Mouse (Mus musculus) heart, adult 2 months (tissue): ENCODE results near the gene D430019H16Rik. TPM values are rescaled to one million over a fixed set of nuclear protein-coding genes. Genes with fewer than 3 reads are reported as not detected.
A peak's percentile ranks its signal among the peaks of the same experiment; 100 is the strongest.

ENCODE experiments used
- DNase-seq, 2 experiments: peaks; one replicate each; pipeline ENCODE4 v3.0.0; 2021
- H3K27ac ChIP-seq: fragments of 200-600 bp; 2 replicates; pipeline ENCODE4 v1.8.1; 2022
- H3K27me3 ChIP-seq: fragments of 200-500 bp; 2 replicates; pipeline ENCODE4 v1.6.1; 2012; ENCODE audit warnings: mild to moderate bottlenecking, low read length, inconsistent platforms, mixed read lengths; ENCODE audit not compliant: control insufficient read depth, insufficient read depth
- H3K36me3 ChIP-seq: fragments of 200-500 bp; 2 replicates; pipeline ENCODE4 v1.6.1; 2012; ENCODE audit warnings: low read length, inconsistent platforms; ENCODE audit not compliant: control insufficient read depth, insufficient read depth
- H3K4me1 ChIP-seq: fragments of 200-500 bp; 2 replicates; pipeline ENCODE4 v1.6.1; 2011; ENCODE audit warnings: low read length; ENCODE audit not compliant: control insufficient read depth, insufficient read depth
- H3K4me3 ChIP-seq: fragments of 200-600 bp; 2 replicates; pipeline ENCODE4 v1.8.1; 2022
- H3K79me2 ChIP-seq: fragments of 200-500 bp; replicated peaks from 2 replicates; pipeline ENCODE4 v1.6.1; 2012; ENCODE audit warnings: mild to moderate bottlenecking, inconsistent platforms, low read length, moderate library complexity, mixed read lengths; ENCODE audit not compliant: control insufficient read depth, insufficient read depth
- H3K9ac ChIP-seq: fragments of 200-500 bp; 2 replicates; pipeline ENCODE4 v1.6.1; 2012; ENCODE audit warnings: low read depth, mild to moderate bottlenecking, control low read depth, inconsistent platforms, low read length, mixed read lengths
- CTCF ChIP-seq: fragments of 200-600 bp; IDR thresholded peaks from 2 replicates; pipeline ENCODE4 v1.8.1; 2022; ENCODE audit warnings: antibody characterized with exemption, mild to moderate bottlenecking, moderate library complexity
- EP300 ChIP-seq: fragments of 200-500 bp; IDR thresholded peaks from 2 replicates; pipeline ENCODE4 v1.6.1; 2011; ENCODE audit warnings: low read depth, low read length, control low read depth; ENCODE audit not compliant: insufficient read depth
- POLR2A ChIP-seq: fragments of 200-500 bp; IDR thresholded peaks from 2 replicates; pipeline ENCODE4 v1.6.1; 2011; ENCODE audit warnings: mild to moderate bottlenecking, low read depth, low read length, control low read depth; ENCODE audit not compliant: insufficient read depth
- WGBS: fragments of 180-500 bp; shearing (Covaris S2); methylation state at CpG from one replicate; pipeline ENCODE4 v1.1.7; 2018; 5-methylcytosine and 5-hydroxymethylcytosine counted together
- intact Hi-C: fragments of 180-260 bp; cut with DNase I; formaldehyde crosslinking; loops from one replicate; pipeline ENCODE4 v1.15.1; 2025
- polyA plus RNA-seq: library from polyadenylated mRNA; depleted of rRNA; stranded (reverse); fragments of >200 nt; gene quantifications from 2 replicates; pipeline ENCODE4 v1.2.3, GENCODE M21; 2012
- total RNA-seq, 2 experiments: library from RNA; stranded (reverse); gene quantifications; 2 replicates each; pipeline ENCODE4 v1.2.3; 2021

D430019H16Rik gene
- total and polyA plus RNA-seq, 3 experiments, result 0.14 to 1.0 (median 0.16) TPM

- no peak overlapping the region for H3K27ac ChIP-seq
- intact Hi-C loops, result no loop called here
- H3K79me2 ChIP-seq, result no peaks in the 10 kb centered on the region
- no peaks in the 10 kb centered on the region for H3K27me3 ChIP-seq
- 54% methylated on average over 4 of the region's 4 CpGs for WGBS
- no peaks in the 10 kb centered on the region for H3K4me1 ChIP-seq
- DNase-seq, result no peak
- no peaks in the 10 kb centered on the region for H3K36me3 ChIP-seq
- H3K4me3 ChIP-seq, result no peak overlapping the region
- no peak overlapping the region for H3K9ac ChIP-seq
- no peak for TF ChIP-seq EP300
- TF ChIP-seq POLR2A, result no peak
- TF ChIP-seq CTCF, result no peak
These were observed 4.4 kb upstream of the D430019H16Rik start for GRCm38 (mm10) chr12:105449239-105449638.

GRCm38 (mm10) chr12:105454258-105455062, 804 bp downstream of the D430019H16Rik start:
- H3K9ac ChIP-seq, result no peak overlapping the region
- TF ChIP-seq CTCF, result no peak
- TF ChIP-seq EP300, result no peak
- TF ChIP-seq POLR2A, result no peak
- intact Hi-C loops, result no loop called here
- H3K79me2 ChIP-seq, result no peaks in the 10 kb centered on the region
- no peaks in the 10 kb centered on the region for H3K27me3 ChIP-seq
- H3K36me3 ChIP-seq, result no peaks in the 10 kb centered on the region
- H3K4me3 ChIP-seq, result peak overlapping the region; percentile 24; the same call in 1 of the 2 replicates
- no peak overlapping the region for H3K27ac ChIP-seq
- H3K4me1 ChIP-seq, result no peaks in the 10 kb centered on the region
- DNase-seq, result no peak
- WGBS, result 10% methylated on average over 21 of the region's 21 CpGs

- DNase-seq, result no peak
- WGBS, result 15% methylated on average over 4 of the region's 4 CpGs
- no peaks in the 10 kb centered on the region for H3K4me1 ChIP-seq
- H3K9ac ChIP-seq, result no peak overlapping the region
- intact Hi-C loops, result no loop called here
- no peak overlapping the region for H3K4me3 ChIP-seq
- no peaks in the 10 kb centered on the region for H3K27me3 ChIP-seq
- no peaks in the 10 kb centered on the region for H3K79me2 ChIP-seq
- no peak overlapping the region for H3K27ac ChIP-seq
- H3K36me3 ChIP-seq, result no peaks in the 10 kb centered on the region
- TF ChIP-seq POLR2A (no peak), EP300 (no peak), CTCF (no peak)
These were observed 1.5 kb downstream of the D430019H16Rik start for GRCm38 (mm10) chr12:105455063-105455559.

GRCm38 (mm10) chr12:105458791-105459190, 5.1 kb downstream of the D430019H16Rik start:
- Histone ChIP-seq H3K79me2 (no peaks in the 10 kb centered on the region), H3K4me1 (no peaks in the 10 kb centered on the region), H3K4me3 (no peak overlapping the region), H3K27me3 (no peaks in the 10 kb centered on the region), H3K36me3 (no peaks in the 10 kb centered on the region), H3K27ac (no peak overlapping the region), H3K9ac (no peak overlapping the region)
- TF ChIP-seq POLR2A (no peak), EP300 (no peak), CTCF (no peak)
- WGBS, result 91% methylated on average over 6 of the region's 6 CpGs
- intact Hi-C loops, result no loop called here
- no peak for DNase-seq

GRCm38 (mm10) chr12:105461066-105461465, 7.4 kb downstream of the D430019H16Rik start:
- no peaks in the 10 kb centered on the region for H3K4me1 ChIP-seq
- no peaks in the 10 kb centered on the region for H3K27me3 ChIP-seq
- intact Hi-C loops, result no loop called here
- 75% methylated on average over 6 of the region's 6 CpGs for WGBS
- TF ChIP-seq CTCF (no peak), POLR2A (no peak), EP300 (no peak)
- H3K9ac ChIP-seq, result no peak overlapping the region
- no peaks in the 10 kb centered on the region for H3K79me2 ChIP-seq
- no peak overlapping the region for H3K27ac ChIP-seq
- DNase-seq, result no peak
- no peaks in the 10 kb centered on the region for H3K36me3 ChIP-seq
- H3K4me3 ChIP-seq, result no peak overlapping the region

- WGBS, result 80% methylated on average over 8 of the region's 8 CpGs
- intact Hi-C loops, result no loop called here
- H3K4me1 ChIP-seq, result no peaks in the 10 kb centered on the region
These were observed 15.4 kb downstream of the D430019H16Rik start for GRCm38 (mm10) chr12:105469026-105469425.

More at GRCm38 (mm10) chr12:105469026-105469425, 15.4 kb downstream of the D430019H16Rik start:
- Histone ChIP-seq H3K9ac (no peak overlapping the region), H3K27me3 (no peaks in the 10 kb centered on the region), H3K79me2 (no peaks in the 10 kb centered on the region), H3K36me3 (no peaks in the 10 kb centered on the region), H3K4me3 (no peak overlapping the region), H3K27ac (no peak overlapping the region)
- DNase-seq, result no peak
- no peak for TF ChIP-seq EP300
- no peak for TF ChIP-seq POLR2A
- TF ChIP-seq CTCF, result no peak
